Mouse (Mus musculus) kidney, postnatal 0 days (tissue): Measurements from ENCODE around the gene Plk3. TPM values are rescaled to one million over a fixed set of nuclear protein-coding genes. Genes with fewer than 3 reads are reported as not detected.

Experiments used
- ATAC-seq: fragments of 200-750 bp; cut with Nextera tagmentation; replicated peaks from 2 replicates; pipeline ENCODE4 v1.8.0; 2017; ENCODE audit warnings: low read depth, moderate number of reproducible peaks, moderate TSS enrichment, moderate library complexity; ENCODE audit not compliant: low FRiP score
- DNase-seq: peaks from one replicate; pipeline ENCODE4 v3.0.0-alpha.2; 2016; ENCODE audit warnings: low spot score
- H3K27ac ChIP-seq: fragments of 300-500 bp; sonication (generic); 2 replicates; pipeline ENCODE4 v1.5.1; 2014; ENCODE audit warnings: mild to moderate bottlenecking
- H3K27me3 ChIP-seq: fragments of 300-500 bp; sonication (generic); 2 replicates; pipeline ENCODE4 v1.6.1; 2014; ENCODE audit warnings: low read length, mixed read lengths; ENCODE audit not compliant: insufficient read depth
- H3K36me3 ChIP-seq: fragments of 300-500 bp; sonication (generic); 2 replicates; pipeline ENCODE4 v1.6.1; 2014; ENCODE audit warnings: low read length, mixed read lengths; ENCODE audit not compliant: insufficient read depth
- H3K4me1 ChIP-seq: fragments of 300-500 bp; sonication (generic); replicated peaks from 2 replicates; pipeline ENCODE4 v1.6.1; 2014; ENCODE audit warnings: antibody characterized with exemption, low read length, mixed read lengths; ENCODE audit not compliant: insufficient read depth
- H3K4me2 ChIP-seq: fragments of 300-500 bp; sonication (generic); 2 replicates; pipeline ENCODE4 v1.6.1; 2014; ENCODE audit warnings: mild to moderate bottlenecking, low read length, moderate library complexity, mixed read lengths
- H3K4me3 ChIP-seq: fragments of 300-500 bp; sonication (generic); replicated peaks from 2 replicates; pipeline ENCODE4 v1.5.1; 2014; ENCODE audit warnings: low read depth, low read length
- H3K9ac ChIP-seq: fragments of 300-500 bp; sonication (generic); 2 replicates; pipeline ENCODE4 v1.6.1; 2014; ENCODE audit warnings: low read depth, low read length
- H3K9me3 ChIP-seq: fragments of 300-500 bp; sonication (generic); replicated peaks from 2 replicates; pipeline ENCODE4 v1.6.1; 2016; ENCODE audit warnings: low read length, inconsistent platforms, mixed read lengths
- CTCF ChIP-seq: IDR thresholded peaks from 2 replicates; pipeline ENCODE4 v1.5.1; 2016; ENCODE audit warnings: antibody characterized with exemption, low read depth, mild to moderate bottlenecking, moderate library complexity
- whole genome bisulfite sequencing: fragments of 180-500 bp; shearing (Covaris S2); extraction: QIAGEN DNeasy Blood & Tissue Kit; methylation state at CpG from one replicate; pipeline ENCODE4 v1.1.7; 2014; 5-methylcytosine and 5-hydroxymethylcytosine counted together
- polyA plus RNA-seq: library from polyadenylated mRNA; unstranded; fragments of >200 nt; fragmentation: Nextera tagmentation; extraction: Ambion mirVana; gene quantifications from 2 replicates; pipeline ENCODE4 v1.2.1, GENCODE M21; 2015

The Plk3 gene
- polyA plus RNA-seq, 1 experiment from 2014 or later, result 4.0 TPM

GRCm38 (mm10) chr4:117120445-117121414 is 13.0 kb downstream of the Plk3 start:
- Histone ChIP-seq H3K27me3 (no peaks in the 10 kb centered on the region), H3K4me2 (peak overlapping the region; percentile 99), H3K9ac (peak overlapping the region; percentile 68), H3K36me3 (no peaks in the 10 kb centered on the region), H3K4me3 (peak overlapping the region; percentile 56), H3K27ac (peak overlapping the region; percentile 94), H3K9me3 (no peaks in the 10 kb centered on the region), H3K4me1 (peaks cover 13% of the 10 kb centered on the region)
- TF ChIP-seq CTCF, result peak; percentile 88
- peak; percentile 100 for DNase-seq
- peak; percentile 93 for ATAC-seq
- WGBS, result under 1% methylated on average over 69 of the region's 69 CpGs

- Histone ChIP-seq H3K4me1 (peaks cover 9% of the 10 kb centered on the region), H3K4me3 (peak overlapping the region; percentile 56), H3K9ac (peak overlapping the region; percentile 63), H3K27me3 (no peaks in the 10 kb centered on the region), H3K27ac (peak overlapping the region; percentile 94), H3K9me3 (no peaks in the 10 kb centered on the region), H3K36me3 (no peaks in the 10 kb centered on the region), H3K4me2 (peak overlapping the region; percentile 99)
- DNase-seq (no peak), ATAC-seq (no peak; the same call in 1 of the 2 replicates)
- TF ChIP-seq CTCF, result no peak
- WGBS, result 5% methylated on average over 10 of the region's 10 CpGs
Measured at GRCm38 (mm10) chr4:117120052-117120444, 13.7 kb downstream of the Plk3 start.

GRCm38 (mm10) chr4:117119636-117120035 is 14.1 kb downstream of the Plk3 start:
- WGBS, result 78% methylated on average over 5 of the region's 5 CpGs
- H3K4me2 ChIP-seq, result peak overlapping the region; percentile 99
- H3K9me3 ChIP-seq, result no peaks in the 10 kb centered on the region
- peak overlapping the region; percentile 94 for H3K27ac ChIP-seq
- no peaks in the 10 kb centered on the region for H3K27me3 ChIP-seq
- no peak for TF ChIP-seq CTCF
- ATAC-seq (no peak), DNase-seq (no peak)
- peak overlapping the region; percentile 63 for H3K9ac ChIP-seq
- H3K36me3 ChIP-seq, result no peaks in the 10 kb centered on the region
- H3K4me1 ChIP-seq, result peaks cover 6% of the 10 kb centered on the region; the same call in 1 of the 2 replicates
- H3K4me3 ChIP-seq, result peak overlapping the region; percentile 56

GRCm38 (mm10) chr4:117117931-117118330 is 15.8 kb downstream of the Plk3 start:
- no peak overlapping the region for H3K4me2 ChIP-seq
- DNase-seq (no peak), ATAC-seq (no peak)
- no peak overlapping the region for H3K9ac ChIP-seq
- no peaks in the 10 kb centered on the region for H3K36me3 ChIP-seq
- H3K9me3 ChIP-seq, result no peaks in the 10 kb centered on the region
- WGBS, result 95% methylated on average over 7 of the region's 7 CpGs
- no peak for TF ChIP-seq CTCF
- H3K27ac ChIP-seq, result no peak overlapping the region
- peaks cover 6% of the 10 kb centered on the region; the same call in 1 of the 2 replicates for H3K4me1 ChIP-seq
- H3K4me3 ChIP-seq, result no peak overlapping the region
- no peaks in the 10 kb centered on the region for H3K27me3 ChIP-seq

- WGBS, result 86% methylated on average over 5 of the region's 5 CpGs
- Histone ChIP-seq H3K9me3 (no peaks in the 10 kb centered on the region), H3K4me3 (no peak overlapping the region), H3K4me2 (no peak overlapping the region), H3K9ac (no peak overlapping the region), H3K4me1 (peaks cover 6% of the 10 kb centered on the region; the same call in 1 of the 2 replicates), H3K36me3 (no peaks in the 10 kb centered on the region), H3K27ac (no peak overlapping the region), H3K27me3 (no peaks in the 10 kb centered on the region)
- DNase-seq (no peak), ATAC-seq (no peak)
- TF ChIP-seq CTCF, result no peak
Measured at GRCm38 (mm10) chr4:117115592-117115991, 18.2 kb downstream of the Plk3 start.

GRCm38 (mm10) chr4:117113237-117113636 is 20.5 kb downstream of the Plk3 start:
- H3K4me3 ChIP-seq, result no peak overlapping the region
- no peak for DNase-seq
- no peak for TF ChIP-seq CTCF
- H3K9me3 ChIP-seq, result no peaks in the 10 kb centered on the region
- 86% methylated on average over 1 of the region's 1 CpGs for WGBS
- H3K4me2 ChIP-seq, result no peak overlapping the region
- no peaks in the 10 kb centered on the region for H3K27me3 ChIP-seq
- no peak overlapping the region for H3K9ac ChIP-seq
- no peaks in the 10 kb centered on the region for H3K4me1 ChIP-seq
- peaks cover 7% of the 10 kb centered on the region; the same call in 1 of the 2 replicates for H3K36me3 ChIP-seq
- ATAC-seq, result no peak
- H3K27ac ChIP-seq, result no peak overlapping the region
